Mouse (Mus musculus) midbrain, postnatal 0 days (tissue): ENCODE measurements around the gene Ssh2. TPM values are rescaled to one million over a fixed set of nuclear protein-coding genes. Genes with fewer than 3 reads are reported as not detected.

Experiments used
- ATAC-seq: fragments of 200-750 bp; cut with Nextera tagmentation; 2 replicates; pipeline ENCODE4 v1.8.0; 2017; ENCODE audit warnings: moderate number of reproducible peaks, mild to moderate bottlenecking, moderate TSS enrichment, moderate library complexity; ENCODE audit not compliant: low FRiP score
- DNase-seq: peaks from one replicate; pipeline ENCODE4 v3.0.0-alpha.2; 2015; ENCODE audit warnings: low spot score
- H3K27ac ChIP-seq: fragments of 300-500 bp; sonication (generic); 2 replicates; pipeline ENCODE4 v1.5.1; 2014; ENCODE audit warnings: low read depth, mild to moderate bottlenecking, low read length, mixed read lengths
- H3K27me3 ChIP-seq: fragments of 300-500 bp; sonication (generic); 2 replicates; pipeline ENCODE4 v1.6.1; 2014; ENCODE audit warnings: low read length, control low read depth, mixed read lengths; ENCODE audit not compliant: insufficient read depth
- H3K36me3 ChIP-seq: fragments of 300-500 bp; sonication (generic); 2 replicates; pipeline ENCODE4 v1.6.1; 2014; ENCODE audit warnings: low read length, control low read depth, mixed read lengths; ENCODE audit not compliant: insufficient read depth
- H3K4me1 ChIP-seq: fragments of 300-500 bp; sonication (generic); 2 replicates; pipeline ENCODE4 v1.6.1; 2014; ENCODE audit warnings: mild to moderate bottlenecking, control low read depth, antibody characterized with exemption, low read length, mixed read lengths; ENCODE audit not compliant: insufficient read depth
- H3K4me2 ChIP-seq: fragments of 300-500 bp; sonication (generic); 2 replicates; pipeline ENCODE4 v1.6.1; 2014; ENCODE audit warnings: low read depth, mild to moderate bottlenecking, low read length, mixed read lengths; ENCODE audit not compliant: poor library complexity, severe bottlenecking
- H3K4me3 ChIP-seq: fragments of 300-500 bp; sonication (generic); 2 replicates; pipeline ENCODE4 v1.5.1; 2014; ENCODE audit warnings: low read depth, mild to moderate bottlenecking, low read length, moderate library complexity
- H3K9ac ChIP-seq: fragments of 300-500 bp; sonication (generic); replicated peaks from 2 replicates; pipeline ENCODE4 v1.6.1; 2014; ENCODE audit warnings: mild to moderate bottlenecking, low read length, moderate library complexity, mixed read lengths; ENCODE audit not compliant: poor library complexity, severe bottlenecking
- H3K9me3 ChIP-seq: fragments of 300-500 bp; sonication (generic); 2 replicates; pipeline ENCODE4 v1.6.1; 2016; ENCODE audit warnings: low read length, control low read depth
- CTCF ChIP-seq: IDR thresholded peaks from 2 replicates; pipeline ENCODE4 v1.5.1; 2016; ENCODE audit warnings: antibody characterized with exemption, mild to moderate bottlenecking
- WGBS: fragments of 180-500 bp; shearing (Covaris S2); extraction: QIAGEN DNeasy Blood & Tissue Kit; methylation state at CpG from one replicate; pipeline ENCODE4 v1.1.7; 2014; 5-methylcytosine and 5-hydroxymethylcytosine counted together
- polyA plus RNA-seq: library from polyadenylated mRNA; unstranded; fragments of >200 nt; fragmentation: Nextera tagmentation; extraction: Ambion mirVana; gene quantifications from 2 replicates; pipeline ENCODE4 v1.2.1, GENCODE M21; 2015
- total RNA-seq: library from RNA; depleted of rRNA; stranded (reverse); fragments of >200 nt; gene quantifications from 2 replicates; pipeline ENCODE4 v1.2.3, GENCODE M21; 2014

Gene Ssh2
- total and polyA plus RNA-seq, 2 experiments from 2014 or later: 14.5 to 43.2 TPM

DNA sequence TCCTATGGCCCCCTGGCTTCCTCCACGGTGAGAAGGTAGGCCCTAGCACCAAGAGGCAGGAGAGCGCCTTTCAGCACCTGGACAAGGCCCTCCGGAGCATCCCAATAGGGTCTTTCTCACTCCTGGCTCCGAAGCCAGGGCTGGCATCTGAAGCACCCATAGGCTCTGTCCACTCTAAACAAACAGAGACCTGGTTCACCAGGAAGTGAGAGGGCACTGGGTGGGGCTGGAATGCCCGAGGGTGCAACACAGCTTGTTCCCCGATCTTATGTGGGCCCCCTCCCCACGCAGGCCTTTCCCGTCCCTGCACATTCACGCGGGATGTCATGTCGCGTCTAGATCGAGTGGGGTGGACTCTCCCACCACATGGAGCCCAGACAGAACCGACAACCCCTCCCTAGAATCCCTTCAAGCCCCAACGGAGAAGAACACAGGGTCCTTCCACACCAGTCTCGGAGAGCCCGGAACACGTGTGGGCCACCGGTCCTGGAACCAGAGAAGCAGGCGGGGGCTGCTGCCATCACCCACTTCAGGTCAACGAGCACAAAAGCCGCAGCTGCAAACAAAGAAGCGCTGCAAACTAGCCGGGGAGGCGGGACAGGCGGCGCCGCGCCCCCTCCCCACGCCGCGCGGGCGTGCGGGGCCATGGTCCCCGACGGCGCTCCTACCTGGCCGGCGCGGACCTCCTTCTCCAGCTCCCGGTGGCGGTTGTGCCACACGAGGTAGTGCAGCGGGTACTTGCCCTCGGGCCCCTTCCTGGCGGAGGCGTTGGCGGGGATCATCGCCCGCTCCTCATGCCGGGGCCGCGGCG lies 272.9 kb downstream of the Ssh2 start:
- Histone ChIP-seq H3K9ac (peak overlapping the region; percentile 95), H3K4me1 (peaks cover 33% of the 10 kb centered on the region; the same call in 1 of the 2 replicates), H3K9me3 (no peaks in the 10 kb centered on the region), H3K4me2 (peak overlapping the region; percentile 86), H3K27me3 (no peaks in the 10 kb centered on the region), H3K27ac (peak overlapping the region; percentile 89), H3K4me3 (peak overlapping the region; percentile 90), H3K36me3 (no peaks in the 10 kb centered on the region)
- DNase-seq (no peak), ATAC-seq (0 out of 2 replicates have a peak, but pooled peaks have one; percentile 0)
- TF ChIP-seq CTCF: no peak
- 2% methylated on average over 40 of the region's 55 CpGs for WGBS

- H3K9ac ChIP-seq: peak within 1 kb of the TSS; percentile 95
- TF ChIP-seq CTCF: no peak
- peak; percentile 50; the same call in 1 of the 2 replicates for ATAC-seq
Measured at GRCm38 (mm10) chr11:77489591-77490235, 273.6 kb downstream of the Ssh2 start, which contains the start of gene Ankrd13b. Gene Ankrd13b, minus strand, starts transcription at chr11:77489678.

DNA sequence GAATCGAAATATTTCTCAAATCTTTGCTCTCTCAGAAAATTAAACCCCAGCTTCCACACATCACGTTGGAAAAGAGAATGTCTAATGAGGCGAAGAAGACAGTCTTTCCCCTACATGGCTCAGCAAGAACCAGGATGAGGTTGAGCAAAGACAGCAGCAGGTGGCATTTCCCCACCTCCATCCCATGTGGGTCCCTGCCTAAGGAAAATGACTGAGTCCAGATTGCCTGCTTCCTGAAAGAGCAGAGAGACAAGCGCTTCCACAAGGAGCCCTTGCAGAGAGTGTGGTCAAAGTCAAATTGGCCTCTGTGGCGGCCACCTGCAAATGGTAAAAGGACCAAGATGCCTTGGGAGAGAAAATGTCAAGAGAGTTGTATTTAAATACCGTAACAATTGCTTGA lies 274.4 kb downstream of the Ssh2 start:
- peaks cover 40% of the 10 kb centered on the region; the same call in 1 of the 2 replicates for H3K4me1 ChIP-seq
- no peak for ATAC-seq

More at GRCm38 (mm10) chr11:77489591-77490235, 273.6 kb downstream of the Ssh2 start, which contains the start of gene Ankrd13b:
- Histone ChIP-seq H3K36me3 (no peaks in the 10 kb centered on the region), H3K4me3 (peak within 1 kb of the TSS; percentile 90), H3K27ac (peak within 1 kb of the TSS; percentile 89), H3K4me2 (peak within 1 kb of the TSS; percentile 86), H3K4me1 (peaks cover 40% of the 10 kb centered on the region; the same call in 1 of the 2 replicates), H3K9me3 (no peaks in the 10 kb centered on the region), H3K27me3 (no peaks in the 10 kb centered on the region)
- WGBS: under 1% methylated on average over 32 of the region's 87 CpGs
- DNase-seq: peak; percentile 90

DNA sequence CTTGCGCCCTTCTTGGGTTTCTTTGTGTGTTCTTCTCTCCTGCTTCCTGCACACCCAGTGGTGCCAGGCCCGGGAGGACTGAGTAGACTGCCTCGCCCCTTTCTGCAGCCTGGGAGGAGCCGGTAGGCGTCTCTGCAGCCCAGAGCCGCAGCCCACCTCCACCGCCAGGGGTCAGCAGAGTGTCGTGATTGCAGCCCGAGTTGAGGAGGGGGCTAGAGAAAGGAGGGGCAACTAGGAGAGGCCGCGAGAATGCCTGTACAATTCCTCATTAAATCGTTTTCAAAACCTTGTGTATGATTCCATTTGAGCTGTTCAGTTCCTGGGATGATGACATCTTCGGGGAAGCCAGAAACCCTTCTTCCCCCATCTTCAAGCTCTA lies 275.0 kb downstream of the Ssh2 start:
- Histone ChIP-seq H3K27me3 (no peaks in the 10 kb centered on the region), H3K4me3 (peak overlapping the region; percentile 96), H3K27ac (peak overlapping the region; percentile 89), H3K36me3 (no peaks in the 10 kb centered on the region), H3K4me2 (peak overlapping the region; percentile 86), H3K9ac (peak overlapping the region; percentile 95), H3K4me1 (peaks cover 35% of the 10 kb centered on the region; the same call in 1 of the 2 replicates), H3K9me3 (no peaks in the 10 kb centered on the region)
- peak; percentile 95 for DNase-seq
- peak; percentile 99 for TF ChIP-seq CTCF
- ATAC-seq: peak; percentile 72
- 0% methylated on average over 13 of the region's 13 CpGs for WGBS

More for the DNA sequence above, 274.4 kb downstream of the Ssh2 start:
- Histone ChIP-seq H3K4me3 (peak overlapping the region; percentile 90), H3K36me3 (no peaks in the 10 kb centered on the region), H3K27ac (peak overlapping the region; percentile 89), H3K27me3 (no peaks in the 10 kb centered on the region), H3K4me2 (peak overlapping the region; percentile 86), H3K9ac (peak overlapping the region; percentile 95), H3K9me3 (no peaks in the 10 kb centered on the region)
- 59% methylated on average over 6 of the region's 6 CpGs for WGBS
- no peak for DNase-seq
- TF ChIP-seq CTCF: no peak

DNA sequence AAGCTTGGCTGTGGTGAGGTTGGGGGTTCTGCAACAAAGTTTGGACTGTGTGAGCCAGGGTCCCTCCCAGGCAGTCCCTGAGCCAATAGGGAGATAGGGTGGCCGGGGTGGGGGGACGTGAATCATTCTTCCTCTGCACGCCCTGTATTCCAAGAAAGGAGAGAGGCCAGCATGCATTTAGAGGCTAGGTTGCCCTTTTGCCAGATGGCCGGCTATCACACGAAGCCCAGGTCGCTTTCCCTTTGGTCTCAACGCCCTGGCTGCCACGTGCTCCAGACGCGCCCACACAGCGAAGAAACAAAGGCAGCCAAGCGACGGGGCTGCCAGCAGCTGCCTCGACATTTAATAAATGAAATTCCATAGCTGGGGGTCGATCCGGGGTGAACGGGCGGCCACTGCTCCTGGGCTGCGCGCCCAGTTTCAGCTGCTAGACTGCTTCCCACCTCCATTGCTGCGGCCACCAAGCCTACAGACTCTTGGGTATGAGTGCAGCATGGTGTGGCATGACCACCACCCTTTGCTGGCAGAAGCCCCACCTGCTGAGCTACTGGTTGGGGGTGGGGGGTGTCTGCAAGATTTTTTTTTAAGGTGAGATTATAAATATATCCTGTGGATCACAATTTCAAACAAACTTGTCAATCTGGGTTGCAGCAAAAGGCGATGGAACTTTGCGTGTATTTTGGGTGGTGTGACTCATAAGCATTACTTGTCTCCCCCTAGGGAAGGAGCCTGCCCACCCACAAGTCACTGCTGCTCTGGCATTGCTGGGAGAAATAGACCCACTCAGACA lies 275.6 kb downstream of the Ssh2 start:
- no peak for TF ChIP-seq CTCF
- Histone ChIP-seq H3K4me2 (peak overlapping the region; percentile 86), H3K27me3 (no peaks in the 10 kb centered on the region), H3K36me3 (no peaks in the 10 kb centered on the region), H3K27ac (peak overlapping the region; percentile 89), H3K4me3 (peak overlapping the region; percentile 96), H3K9ac (peak overlapping the region; percentile 47), H3K9me3 (no peaks in the 10 kb centered on the region), H3K4me1 (peaks cover 29% of the 10 kb centered on the region; the same call in 1 of the 2 replicates)
- WGBS: under 1% methylated on average over 23 of the region's 23 CpGs
- ATAC-seq (peak; percentile 48), DNase-seq (peak; percentile 72)
